Mouse (Mus musculus) olfactory bulb, adult 2 months (tissue): ENCODE results near the gene Klhdc4. TPM values are rescaled to one million over a fixed set of nuclear protein-coding genes. Genes with fewer than 3 reads are reported as not detected.

Experiments
- H3K27ac ChIP-seq: fragments of 200-500 bp; 2 replicates; pipeline ENCODE4 v1.5.1; 2012; ENCODE audit warnings: low read depth, low read length; ENCODE audit not compliant: insufficient read depth
- H3K4me1 ChIP-seq: fragments of 200-500 bp; 2 replicates; pipeline ENCODE4 v1.6.1; 2012; ENCODE audit warnings: low read length; ENCODE audit not compliant: control insufficient read depth, insufficient read depth
- H3K4me3 ChIP-seq: fragments of 200-500 bp; 2 replicates; pipeline ENCODE4 v1.5.1; 2012; ENCODE audit warnings: mild to moderate bottlenecking, low read depth, low read length, moderate library complexity; ENCODE audit not compliant: insufficient read depth
- CTCF ChIP-seq: fragments of 200-500 bp; IDR thresholded peaks from 2 replicates; pipeline ENCODE4 v1.5.1; 2012; ENCODE audit warnings: low read depth, mild to moderate bottlenecking, low read length, moderate library complexity; ENCODE audit not compliant: insufficient read depth
- POLR2A ChIP-seq: fragments of 200-500 bp; IDR thresholded peaks from 2 replicates; pipeline ENCODE4 v1.6.1; 2012; ENCODE audit warnings: mild to moderate bottlenecking, low read depth, low read length, moderate library complexity; ENCODE audit not compliant: insufficient read depth
- WGBS: fragments of 180-500 bp; shearing (Covaris S2); methylation state at CpG from one replicate; pipeline ENCODE4 v1.1.7; 2018; 5-methylcytosine and 5-hydroxymethylcytosine counted together
- polyA plus RNA-seq: library from polyadenylated mRNA; stranded (reverse); fragments of >200 nt; gene quantifications from 2 replicates; pipeline ENCODE4 v1.2.4, GENCODE M21; 2012; ENCODE audit warnings: low replicate concordance; ENCODE audit not compliant: missing spikeins, insufficient read depth, insufficient read length

The Klhdc4 gene
- polyA plus RNA-seq, 1 experiment, result not detected

- no peak for TF ChIP-seq CTCF
- TF ChIP-seq POLR2A, result no peak
- no peak overlapping the region for H3K4me3 ChIP-seq
- H3K27ac ChIP-seq, result no peak overlapping the region
- 79% methylated on average over 9 of the region's 9 CpGs for WGBS
- H3K4me1 ChIP-seq, result no peaks in the 10 kb centered on the region; the same call in 1 of the 2 replicates
Measured at GRCm38 (mm10) chr8:121821770-121822169, 7.6 kb downstream of the Klhdc4 start.

GRCm38 (mm10) chr8:121821320-121821719 lies 8.0 kb downstream of the Klhdc4 start:
- TF ChIP-seq CTCF, result no peak
- TF ChIP-seq POLR2A, result no peak
- Histone ChIP-seq H3K4me1 (no peaks in the 10 kb centered on the region; the same call in 1 of the 2 replicates), H3K4me3 (no peak overlapping the region), H3K27ac (no peak overlapping the region)
- 81% methylated on average over 11 of the region's 11 CpGs for WGBS

- Histone ChIP-seq H3K4me3 (no peak overlapping the region), H3K27ac (no peak overlapping the region), H3K4me1 (no peaks in the 10 kb centered on the region; the same call in 1 of the 2 replicates)
- WGBS, result 91% methylated on average over 6 of the region's 6 CpGs
- no peak for TF ChIP-seq POLR2A
- TF ChIP-seq CTCF, result no peak
Measured at GRCm38 (mm10) chr8:121820840-121821239, 8.5 kb downstream of the Klhdc4 start.

GRCm38 (mm10) chr8:121818226-121818625 lies 11.1 kb downstream of the Klhdc4 start:
- 74% methylated on average over 7 of the region's 7 CpGs for WGBS
- Histone ChIP-seq H3K27ac (no peak overlapping the region), H3K4me1 (no peaks in the 10 kb centered on the region; the same call in 1 of the 2 replicates), H3K4me3 (no peak overlapping the region)
- TF ChIP-seq CTCF, result no peak
- TF ChIP-seq POLR2A, result no peak

GRCm38 (mm10) chr8:121811931-121812570 lies 17.3 kb downstream of the Klhdc4 start:
- H3K4me1 ChIP-seq, result peaks cover 22% of the 10 kb centered on the region
- TF ChIP-seq CTCF, result no peak
- no peak for TF ChIP-seq POLR2A
- no peak overlapping the region for H3K4me3 ChIP-seq
- 80% methylated on average over 12 of the region's 12 CpGs for WGBS
- H3K27ac ChIP-seq, result no peak overlapping the region

- TF ChIP-seq CTCF (no peak), POLR2A (no peak)
- WGBS, result 86% methylated on average over 3 of the region's 3 CpGs
- Histone ChIP-seq H3K4me1 (peaks cover 22% of the 10 kb centered on the region), H3K27ac (no peak overlapping the region), H3K4me3 (no peak overlapping the region)
Measured at GRCm38 (mm10) chr8:121811502-121811901, 17.9 kb downstream of the Klhdc4 start.

DNA sequence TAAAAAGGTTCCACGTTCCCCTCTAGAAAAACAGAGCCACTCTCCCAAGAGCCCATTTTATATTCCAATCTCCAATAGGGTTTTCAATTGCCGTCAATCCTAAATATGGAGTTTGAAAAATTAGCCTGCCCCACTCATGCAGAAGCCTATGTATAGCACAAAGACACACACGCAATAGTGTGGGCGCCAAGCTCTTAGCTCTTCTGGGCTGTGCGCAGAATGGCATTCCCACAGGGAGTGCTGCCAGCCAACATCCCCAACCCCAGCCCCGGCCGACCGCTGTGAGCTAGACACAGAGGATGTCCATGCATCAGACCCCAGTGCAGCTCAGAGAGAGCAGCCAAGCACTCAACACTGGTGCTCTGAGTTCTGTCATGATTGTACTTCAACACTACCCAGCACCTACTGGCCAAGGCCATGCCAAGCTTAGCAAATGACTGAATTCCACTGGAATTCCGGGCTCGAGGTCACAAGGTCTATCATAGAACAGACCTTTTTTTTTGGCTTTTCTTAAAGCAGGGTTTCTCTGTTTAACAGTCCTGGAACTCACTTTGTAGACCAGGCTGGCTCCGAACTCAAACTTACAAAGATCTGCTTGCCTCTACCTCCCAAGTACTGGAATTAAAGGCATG lies 19.7 kb downstream of the Klhdc4 start:
- TF ChIP-seq POLR2A, result no peak
- WGBS, result 71% methylated on average over 11 of the region's 11 CpGs
- Histone ChIP-seq H3K27ac (no peak overlapping the region), H3K4me3 (no peak overlapping the region), H3K4me1 (peaks cover 22% of the 10 kb centered on the region)

- WGBS, result 75% methylated on average over 11 of the region's 11 CpGs
- TF ChIP-seq POLR2A (no peak), CTCF (no peak)
- H3K4me1 ChIP-seq, result peaks cover 22% of the 10 kb centered on the region
- H3K4me3 ChIP-seq, result no peak overlapping the region
- H3K27ac ChIP-seq, result no peak overlapping the region
Measured at GRCm38 (mm10) chr8:121808032-121808431, 21.3 kb downstream of the Klhdc4 start.

GRCm38 (mm10) chr8:121806126-121806525 lies 23.2 kb downstream of the Klhdc4 start:
- no peak overlapping the region for H3K27ac ChIP-seq
- H3K4me1 ChIP-seq, result peaks cover 16% of the 10 kb centered on the region
- 88% methylated on average over 13 of the region's 13 CpGs for WGBS
- H3K4me3 ChIP-seq, result no peak overlapping the region
- TF ChIP-seq POLR2A, result no peak
- TF ChIP-seq CTCF, result no peak
